Mouse (Mus musculus): ENCODE measurements around the gene Clrn1. TPM values are rescaled to one million over a fixed set of nuclear protein-coding genes. Genes with fewer than 3 reads are reported as not detected.
A peak's percentile ranks its signal among the peaks of the same experiment; 100 is the strongest.

Gene Clrn1
- polyA plus RNA-seq, 1 experiment from 2014 or later = 1.0 TPM

- ATAC-seq (replicated peaks; ENCODE audit: extremely low read depth, insufficient read depth, low FRiP score) = no peak
- no peak overlapping the region for H3K4me2 ChIP-seq (ENCODE audit: low read depth, low read length)
- no peak overlapping the region for H3K9ac ChIP-seq (ENCODE audit: low read length)
- H3K27ac ChIP-seq (ENCODE audit: low read length) = no peak overlapping the region
- H3K27me3 ChIP-seq (ENCODE audit: control insufficient read depth, insufficient read depth, low read length) = no peaks in the 10 kb centered on the region; the same call in 1 of the 2 replicates
- no peaks in the 10 kb centered on the region for H3K36me3 ChIP-seq (ENCODE audit: control insufficient read depth, insufficient read depth)
- no peaks in the 10 kb centered on the region for H3K9me3 ChIP-seq (replicated peaks; ENCODE audit: control insufficient read depth, low read length)
- H3K4me3 ChIP-seq (ENCODE audit: low read length) = no peak overlapping the region
- H3K4me1 ChIP-seq (ENCODE audit: control insufficient read depth, insufficient read depth, low read length) = peaks cover 4% of the 10 kb centered on the region
- 19% methylated on average over 6 of the region's 6 CpGs for WGBS
Observed at GRCm38 (mm10) chr3:58817337-58817736, 67.8 kb downstream of the Clrn1 start.

GRCm38 (mm10) chr3:58814191-58814590 is 70.9 kb downstream of the Clrn1 start:
- no peaks in the 10 kb centered on the region for H3K36me3 ChIP-seq (ENCODE audit: control insufficient read depth, insufficient read depth)
- H3K4me3 ChIP-seq (ENCODE audit: low read length) = no peak overlapping the region
- H3K27me3 ChIP-seq (ENCODE audit: control insufficient read depth, insufficient read depth, low read length) = no peaks in the 10 kb centered on the region; the same call in 1 of the 2 replicates
- peaks cover 4% of the 10 kb centered on the region for H3K4me1 ChIP-seq (ENCODE audit: control insufficient read depth, insufficient read depth, low read length)
- H3K27ac ChIP-seq (ENCODE audit: low read length) = no peak overlapping the region
- H3K9me3 ChIP-seq (replicated peaks; ENCODE audit: control insufficient read depth, low read length) = no peaks in the 10 kb centered on the region
- no peak for ATAC-seq (replicated peaks; ENCODE audit: extremely low read depth, insufficient read depth, low FRiP score)
- H3K9ac ChIP-seq (ENCODE audit: low read length) = no peak overlapping the region
- H3K4me2 ChIP-seq (ENCODE audit: low read depth, low read length) = no peak overlapping the region
- 70% methylated on average over 3 of the region's 3 CpGs for WGBS

GRCm38 (mm10) chr3:58810353-58810752 is 74.8 kb downstream of the Clrn1 start:
- no peak overlapping the region for H3K27ac ChIP-seq (ENCODE audit: low read length)
- H3K36me3 ChIP-seq (ENCODE audit: control insufficient read depth, insufficient read depth) = no peaks in the 10 kb centered on the region
- 43% methylated on average over 11 of the region's 11 CpGs for WGBS
- no peak overlapping the region for H3K4me3 ChIP-seq (ENCODE audit: low read length)
- no peaks in the 10 kb centered on the region for H3K9me3 ChIP-seq (replicated peaks; ENCODE audit: control insufficient read depth, low read length)
- no peak overlapping the region for H3K4me2 ChIP-seq (ENCODE audit: low read depth, low read length)
- ATAC-seq (replicated peaks; ENCODE audit: extremely low read depth, insufficient read depth, low FRiP score) = no peak
- no peak overlapping the region for H3K9ac ChIP-seq (ENCODE audit: low read length)
- H3K27me3 ChIP-seq (ENCODE audit: control insufficient read depth, insufficient read depth, low read length) = no peaks in the 10 kb centered on the region; the same call in 1 of the 2 replicates
- peaks cover 6% of the 10 kb centered on the region for H3K4me1 ChIP-seq (ENCODE audit: control insufficient read depth, insufficient read depth, low read length)

- Histone ChIP-seq H3K4me3 (ENCODE audit: low read length) (no peak overlapping the region), H3K27ac (ENCODE audit: low read length) (no peak overlapping the region), H3K27me3 (ENCODE audit: control insufficient read depth, insufficient read depth, low read length) (no peaks in the 10 kb centered on the region; the same call in 1 of the 2 replicates), H3K4me2 (ENCODE audit: low read depth, low read length) (no peak overlapping the region), H3K9me3 (replicated peaks; ENCODE audit: control insufficient read depth, low read length) (no peaks in the 10 kb centered on the region), H3K4me1 (ENCODE audit: control insufficient read depth, insufficient read depth, low read length) (peaks cover 12% of the 10 kb centered on the region), H3K36me3 (ENCODE audit: control insufficient read depth, insufficient read depth) (no peaks in the 10 kb centered on the region), H3K9ac (ENCODE audit: low read length) (no peak overlapping the region)
- WGBS = 73% methylated on average over 12 of the region's 12 CpGs
- no peak for ATAC-seq (replicated peaks; ENCODE audit: extremely low read depth, insufficient read depth, low FRiP score)
Observed at GRCm38 (mm10) chr3:58809111-58809915, 75.8 kb downstream of the Clrn1 start.

GRCm38 (mm10) chr3:58808636-58809035 is 76.5 kb downstream of the Clrn1 start:
- H3K4me3 ChIP-seq (ENCODE audit: low read length) = no peak overlapping the region
- WGBS = 85% methylated on average over 5 of the region's 5 CpGs
- no peaks in the 10 kb centered on the region; the same call in 1 of the 2 replicates for H3K27me3 ChIP-seq (ENCODE audit: control insufficient read depth, insufficient read depth, low read length)
- ATAC-seq (replicated peaks; ENCODE audit: extremely low read depth, insufficient read depth, low FRiP score) = no peak
- H3K36me3 ChIP-seq (ENCODE audit: control insufficient read depth, insufficient read depth) = no peaks in the 10 kb centered on the region
- no peaks in the 10 kb centered on the region for H3K9me3 ChIP-seq (replicated peaks; ENCODE audit: control insufficient read depth, low read length)
- no peak overlapping the region for H3K4me2 ChIP-seq (ENCODE audit: low read depth, low read length)
- no peak overlapping the region for H3K27ac ChIP-seq (ENCODE audit: low read length)
- H3K9ac ChIP-seq (ENCODE audit: low read length) = no peak overlapping the region
- H3K4me1 ChIP-seq (ENCODE audit: control insufficient read depth, insufficient read depth, low read length) = peaks cover 15% of the 10 kb centered on the region

- no peak overlapping the region for H3K9ac ChIP-seq (ENCODE audit: low read length)
- H3K4me2 ChIP-seq (ENCODE audit: low read depth, low read length) = no peak overlapping the region
- H3K27ac ChIP-seq (ENCODE audit: low read length) = peak overlapping the region; percentile 70
- peak; percentile 98 for ATAC-seq (replicated peaks; ENCODE audit: extremely low read depth, insufficient read depth, low FRiP score)
- no peak overlapping the region for H3K4me3 ChIP-seq (ENCODE audit: low read length)
- H3K4me1 ChIP-seq (ENCODE audit: control insufficient read depth, insufficient read depth, low read length) = peaks cover 15% of the 10 kb centered on the region
- H3K27me3 ChIP-seq (ENCODE audit: control insufficient read depth, insufficient read depth, low read length) = no peaks in the 10 kb centered on the region; the same call in 1 of the 2 replicates
- no peaks in the 10 kb centered on the region for H3K9me3 ChIP-seq (replicated peaks; ENCODE audit: control insufficient read depth, low read length)
- H3K36me3 ChIP-seq (ENCODE audit: control insufficient read depth, insufficient read depth) = no peaks in the 10 kb centered on the region
- WGBS = 36% methylated on average over 6 of the region's 6 CpGs
Observed at GRCm38 (mm10) chr3:58804745-58805144, 80.4 kb downstream of the Clrn1 start.

GRCm38 (mm10) chr3:58798676-58799075 is 86.5 kb downstream of the Clrn1 start:
- H3K36me3 ChIP-seq (ENCODE audit: control insufficient read depth, insufficient read depth) = no peaks in the 10 kb centered on the region
- no peak overlapping the region for H3K4me3 ChIP-seq (ENCODE audit: low read length)
- H3K9ac ChIP-seq (ENCODE audit: low read length) = no peak overlapping the region
- no peak overlapping the region for H3K27ac ChIP-seq (ENCODE audit: low read length)
- H3K4me1 ChIP-seq (ENCODE audit: control insufficient read depth, insufficient read depth, low read length) = no peaks in the 10 kb centered on the region
- H3K27me3 ChIP-seq (ENCODE audit: control insufficient read depth, insufficient read depth, low read length) = no peaks in the 10 kb centered on the region; the same call in 1 of the 2 replicates
- H3K9me3 ChIP-seq (replicated peaks; ENCODE audit: control insufficient read depth, low read length) = no peaks in the 10 kb centered on the region
- H3K4me2 ChIP-seq (ENCODE audit: low read depth, low read length) = no peak overlapping the region
- 72% methylated on average over 4 of the region's 4 CpGs for WGBS
- no peak for ATAC-seq (replicated peaks; ENCODE audit: extremely low read depth, insufficient read depth, low FRiP score)

- Histone ChIP-seq H3K36me3 (ENCODE audit: control insufficient read depth, insufficient read depth) (no peaks in the 10 kb centered on the region), H3K27me3 (ENCODE audit: control insufficient read depth, insufficient read depth, low read length) (no peaks in the 10 kb centered on the region; the same call in 1 of the 2 replicates), H3K9ac (ENCODE audit: low read length) (no peak overlapping the region), H3K4me1 (ENCODE audit: control insufficient read depth, insufficient read depth, low read length) (no peaks in the 10 kb centered on the region), H3K4me3 (ENCODE audit: low read length) (no peak overlapping the region), H3K9me3 (replicated peaks; ENCODE audit: control insufficient read depth, low read length) (no peaks in the 10 kb centered on the region), H3K4me2 (ENCODE audit: low read depth, low read length) (no peak overlapping the region), H3K27ac (ENCODE audit: low read length) (no peak overlapping the region)
- no peak for ATAC-seq (replicated peaks; ENCODE audit: extremely low read depth, insufficient read depth, low FRiP score)
- WGBS = 78% methylated on average over 8 of the region's 8 CpGs
Observed at GRCm38 (mm10) chr3:58798245-58798644, 86.9 kb downstream of the Clrn1 start.
